Mouse (Mus musculus) cerebellum, postnatal 4 days (tissue): ENCODE measurements around the gene Ccl11.
A peak's percentile ranks its signal among the peaks of the same experiment; 100 is the strongest.

Experiments
- DNase-seq, 2 experiments: peaks; one replicate each; pipeline ENCODE4 v3.0.0; 2022; ENCODE audit warnings: low spot score in 2 of 2, mixed read lengths in 1 of 2

Ccl11 gene

DNA sequence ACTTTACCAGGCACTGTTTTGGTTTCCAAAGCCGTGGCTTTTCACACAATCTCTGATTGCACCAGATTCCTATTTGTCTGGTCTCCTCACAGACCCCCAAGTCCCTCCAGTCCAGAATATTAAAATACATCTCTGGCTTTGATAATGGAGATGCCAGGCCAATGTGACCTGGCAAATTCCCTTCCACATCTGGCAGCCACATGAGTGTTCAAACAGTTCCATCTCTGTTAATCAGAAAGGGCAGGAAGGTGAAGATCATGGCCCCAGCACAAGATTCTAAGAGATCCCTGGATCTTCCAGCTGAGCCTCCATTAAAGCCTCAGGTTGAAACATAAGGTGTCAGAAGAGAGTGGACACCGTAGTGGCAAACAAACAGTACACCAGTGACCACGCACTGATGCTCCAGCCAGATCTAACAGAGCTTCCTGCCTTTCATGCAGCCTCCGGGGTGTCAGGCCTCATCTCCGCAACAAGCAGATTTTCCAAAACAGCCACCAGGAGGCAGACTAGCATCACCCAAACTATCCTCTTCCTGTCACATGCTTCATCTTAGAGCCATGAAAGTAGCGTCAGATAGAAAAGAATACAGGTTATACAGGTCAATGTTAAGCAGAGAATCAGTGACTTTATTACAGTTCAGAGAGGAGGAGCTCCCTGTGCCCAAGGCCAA is 9.7 kb upstream of the Ccl11 start:
- DNase-seq, result peak; percentile 28 to 33

- DNase-seq, result no peak
Observed at GRCm38 (mm10) chr11:82053849-82054248, 3.8 kb upstream of the Ccl11 start.

DNA sequence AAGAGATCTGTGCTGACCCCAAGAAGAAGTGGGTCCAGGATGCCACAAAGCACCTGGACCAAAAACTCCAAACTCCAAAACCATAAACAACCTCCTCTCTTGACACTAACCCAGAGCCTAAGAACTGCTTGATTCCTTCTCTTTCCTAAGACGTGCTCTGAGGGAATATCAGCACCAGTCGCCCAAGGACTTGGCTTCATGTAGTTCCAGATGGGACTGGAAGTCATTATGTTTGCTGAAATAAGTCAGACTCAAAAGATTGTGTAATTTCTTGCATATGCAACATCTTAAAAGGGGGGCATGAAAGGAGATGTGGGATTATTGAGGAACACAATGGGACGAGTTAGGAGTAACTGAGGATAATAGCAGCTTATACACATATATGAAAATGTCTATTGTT is 4.6 kb downstream of the Ccl11 start:
- DNase-seq, result no peak

- DNase-seq, result no peak
Observed at GRCm38 (mm10) chr11:82063454-82063853, 5.8 kb downstream of the Ccl11 start.

DNA sequence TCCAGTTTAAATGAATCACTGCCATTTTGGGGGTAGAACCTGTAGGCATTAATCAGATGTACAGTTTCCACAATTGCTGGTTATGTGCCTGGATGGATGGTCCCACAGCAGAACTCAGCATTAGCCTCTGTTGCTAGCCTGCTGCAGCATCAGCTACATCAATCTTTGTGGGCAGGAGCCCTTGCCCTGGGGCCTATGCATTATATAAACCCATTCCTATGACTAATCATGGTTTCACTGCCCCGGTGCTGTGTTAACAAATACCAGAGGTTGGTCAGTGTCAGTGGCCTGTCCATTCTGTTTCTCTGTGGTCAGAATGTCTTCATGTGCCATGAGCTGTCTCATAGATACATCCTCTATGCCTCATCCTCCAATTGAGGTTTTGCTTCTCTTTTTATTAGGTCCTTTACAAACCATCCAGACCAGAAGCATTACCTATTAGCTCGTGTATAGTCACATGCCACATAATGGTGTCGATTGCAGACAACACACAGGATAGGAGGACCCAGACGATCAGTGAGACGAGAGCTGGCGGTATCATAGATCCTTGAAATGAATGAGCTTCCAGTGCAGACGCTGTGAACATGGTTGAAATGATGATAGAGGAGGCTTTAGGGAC is 9.4 kb downstream of the Ccl11 start:
- no peak for DNase-seq

GRCm38 (mm10) chr11:82071076-82071475 is 13.5 kb downstream of the Ccl11 start:
- DNase-seq, result no peak

DNA sequence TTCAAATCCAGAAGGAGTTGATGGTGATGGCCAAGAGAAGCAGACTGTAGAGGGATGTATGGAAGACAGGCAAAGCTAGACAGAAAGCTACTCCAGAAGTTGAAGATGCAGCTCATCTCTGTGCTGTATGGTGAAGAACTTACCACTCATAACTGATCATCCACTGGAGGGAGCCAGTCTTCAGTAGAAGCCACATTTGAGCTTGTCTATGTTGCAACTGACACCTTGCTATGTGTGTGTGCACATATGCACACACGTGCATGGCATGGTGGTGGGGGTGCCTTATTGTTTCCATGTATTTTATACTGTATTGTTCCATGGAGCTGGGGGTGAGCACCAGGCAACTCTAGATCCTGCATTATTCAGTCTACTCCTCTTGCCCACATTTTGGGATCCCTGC is 14.8 kb downstream of the Ccl11 start:
- no peak for DNase-seq

- no peak for DNase-seq
Observed at GRCm38 (mm10) chr11:82072984-82073383, 15.4 kb downstream of the Ccl11 start.

DNA sequence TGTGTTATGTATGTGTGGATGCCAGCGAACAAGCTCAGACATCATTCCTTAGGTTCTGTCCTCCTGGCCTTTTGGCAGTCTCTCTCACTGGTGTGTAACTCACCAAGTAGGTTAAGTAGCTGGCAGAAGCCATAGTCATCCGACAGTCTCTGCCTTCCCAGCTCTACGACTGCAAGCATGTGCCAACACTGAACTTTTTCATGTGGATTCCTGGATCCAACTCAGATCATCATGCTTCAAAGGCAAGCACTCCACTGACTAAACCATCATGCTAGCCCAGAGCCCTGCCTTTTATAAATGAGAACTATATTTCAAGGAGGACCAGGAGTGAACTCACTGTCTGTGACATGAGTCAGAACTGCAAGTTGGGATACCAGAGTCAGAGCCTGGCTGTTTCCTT is 16.1 kb downstream of the Ccl11 start:
- no peak for DNase-seq

GRCm38 (mm10) chr11:82077031-82077430 is 19.4 kb downstream of the Ccl11 start:
- DNase-seq, result no peak

DNA sequence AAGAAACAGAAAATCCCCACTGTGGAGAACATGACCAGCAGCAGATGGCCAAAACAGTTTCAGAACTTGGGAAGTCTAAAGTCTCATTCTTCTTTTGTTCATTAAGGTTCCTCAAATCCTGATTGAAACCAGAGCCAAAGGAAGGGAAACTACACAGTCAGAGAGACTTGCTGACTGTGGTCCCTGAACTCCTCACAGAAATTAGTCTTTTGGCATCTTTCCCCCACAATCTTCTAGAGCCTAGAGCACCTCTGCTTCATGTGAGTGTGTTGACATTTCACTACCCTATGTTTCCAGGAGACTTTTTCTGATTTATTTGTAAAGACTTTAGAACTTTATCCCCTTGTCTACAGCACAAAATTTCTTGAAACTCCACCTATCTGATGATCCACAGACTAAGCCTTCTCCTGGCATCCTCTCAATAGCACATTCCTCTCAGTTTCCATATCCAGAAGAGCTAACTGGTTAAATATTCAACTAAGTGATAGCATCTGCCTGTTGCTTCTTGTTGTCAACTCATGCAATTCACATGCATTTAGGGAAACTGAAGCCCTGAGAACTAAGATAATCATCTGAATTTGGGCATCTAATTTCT is 20.6 kb downstream of the Ccl11 start:
- DNase-seq, result no peak

DNA sequence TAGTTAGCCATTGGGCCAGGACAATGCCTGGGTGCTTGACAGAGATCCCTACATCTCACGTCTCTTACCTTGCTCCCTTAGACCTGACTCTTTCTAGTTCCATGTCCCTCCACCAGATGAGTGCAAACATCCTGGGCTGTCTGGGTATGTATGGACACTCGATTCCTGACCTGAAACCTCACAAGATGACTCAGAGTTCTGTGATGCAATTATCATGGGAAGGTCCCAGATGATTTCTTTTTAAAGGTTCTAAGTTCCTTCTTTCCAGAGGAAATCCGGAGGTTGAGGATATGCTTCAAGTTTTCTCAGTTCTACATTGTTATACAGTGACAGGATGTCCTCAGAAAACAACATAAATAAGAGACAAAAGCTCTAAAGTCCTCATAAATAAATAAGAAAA is 23.2 kb downstream of the Ccl11 start:
- DNase-seq, result no peak

GRCm38 (mm10) chr11:82084360-82084759 is 26.7 kb downstream of the Ccl11 start:
- DNase-seq, result no peak

GRCm38 (mm10) chr11:82099511-82100323 is 42.1 kb downstream of the Ccl11 start:
- no peak for DNase-seq

- no peak for DNase-seq
Observed at GRCm38 (mm10) chr11:82101087-82101486, 43.5 kb downstream of the Ccl11 start.

- DNase-seq, result no peak
Observed at GRCm38 (mm10) chr11:82101529-82101928, 43.9 kb downstream of the Ccl11 start, which contains the start of gene Ccl12. Gene Ccl12 (plus strand): TSS chr11:82101845.

- no peak for DNase-seq
Observed at GRCm38 (mm10) chr11:82109611-82110010, 52.0 kb downstream of the Ccl11 start.

- DNase-seq, result no peak
Observed at GRCm38 (mm10) chr11:82110372-82111248, 53.0 kb downstream of the Ccl11 start.
